Mouse (Mus musculus) cortical plate, adult 2 months (tissue): ENCODE measurements around the gene Ndufa11.

ENCODE experiments used
- CTCF ChIP-seq: fragments of 200-500 bp; IDR thresholded peaks from 2 replicates; pipeline ENCODE4 v1.5.1; 2011; ENCODE audit warnings: mild to moderate bottlenecking, control low read depth, low read length; ENCODE audit not compliant: insufficient read depth; ENCODE audit errors: extremely low read depth
- POLR2A ChIP-seq: fragments of 200-500 bp; IDR thresholded peaks from 2 replicates; pipeline ENCODE4 v1.6.1; 2011; ENCODE audit warnings: mild to moderate bottlenecking, low read length, control low read depth; ENCODE audit not compliant: insufficient read depth; ENCODE audit errors: extremely low read depth

DNA sequence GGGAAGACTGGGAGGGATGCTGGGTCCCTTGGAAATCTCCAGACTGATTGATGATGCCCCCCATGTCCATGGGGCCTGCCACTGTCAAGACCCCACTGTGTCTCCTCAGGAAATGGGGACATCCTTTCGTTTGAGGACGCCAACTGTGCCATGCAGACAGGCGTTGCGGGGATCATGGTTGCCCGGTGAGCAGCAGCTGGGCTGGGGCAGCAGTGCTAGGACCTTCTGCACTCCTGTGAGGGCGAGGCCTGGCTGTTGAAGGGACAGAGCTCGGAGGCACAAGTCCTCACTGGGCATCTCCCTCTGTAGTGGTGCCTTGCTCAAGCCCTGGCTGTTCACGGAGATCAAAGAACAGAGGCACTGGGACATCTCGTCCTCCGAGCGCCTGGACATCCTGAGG, 51.4 kb downstream of the Ndufa11 start:
- TF ChIP-seq POLR2A: no peak
- no peak for TF ChIP-seq CTCF
